Mouse (Mus musculus) midbrain, embryonic 15.5 days (tissue): ENCODE measurements around the gene Zfp777. TPM values are rescaled to one million over a fixed set of nuclear protein-coding genes. Genes with fewer than 3 reads are reported as not detected.

Experiments
- ATAC-seq: fragments of 200-750 bp; cut with Nextera tagmentation; replicated peaks from 2 replicates; pipeline ENCODE4 v1.8.0; 2017; ENCODE audit warnings: moderate TSS enrichment
- H3K27ac ChIP-seq: fragments of 300-500 bp; sonication (generic); 2 replicates; pipeline ENCODE4 v1.5.1; 2015; ENCODE audit warnings: mild to moderate bottlenecking, inconsistent platforms
- H3K27me3 ChIP-seq: fragments of 300-500 bp; sonication (generic); replicated peaks from 2 replicates; pipeline ENCODE4 v1.6.1; 2015; ENCODE audit warnings: inconsistent platforms
- H3K36me3 ChIP-seq: fragments of 300-500 bp; sonication (generic); replicated peaks from 2 replicates; pipeline ENCODE4 v1.6.1; 2015; ENCODE audit warnings: inconsistent platforms
- H3K4me1 ChIP-seq: fragments of 300-500 bp; sonication (generic); 2 replicates; pipeline ENCODE4 v1.6.1; 2015; ENCODE audit warnings: inconsistent platforms
- H3K4me2 ChIP-seq: fragments of 300-500 bp; sonication (generic); 2 replicates; pipeline ENCODE4 v1.6.1; 2015; ENCODE audit warnings: inconsistent platforms, mild to moderate bottlenecking, moderate library complexity
- H3K4me3 ChIP-seq: fragments of 300-500 bp; sonication (generic); 2 replicates; pipeline ENCODE4 v1.5.1; 2015; ENCODE audit warnings: mild to moderate bottlenecking, inconsistent platforms
- H3K9ac ChIP-seq: fragments of 300-500 bp; sonication (generic); 2 replicates; pipeline ENCODE4 v1.6.1; 2015; ENCODE audit warnings: mild to moderate bottlenecking, inconsistent platforms
- H3K9me3 ChIP-seq: fragments of 300-500 bp; sonication (generic); 2 replicates; pipeline ENCODE4 v1.6.1; 2016; ENCODE audit warnings: inconsistent platforms
- WGBS: fragments of 180-500 bp; shearing (Covaris S2); methylation state at CpG from one replicate; pipeline ENCODE4 v1.1.7; 2015; ENCODE audit warnings: mixed read lengths; 5-methylcytosine and 5-hydroxymethylcytosine counted together
- polyA plus RNA-seq: library from polyadenylated mRNA; unstranded; fragments of >200 nt; fragmentation: Nextera tagmentation; extraction: Ambion mirVana; gene quantifications from 2 replicates; pipeline ENCODE4 v1.2.1, GENCODE M21; 2015

Zfp777 gene
- polyA plus RNA-seq, 1 experiment from 2014 or later = 15.1 TPM

DNA sequence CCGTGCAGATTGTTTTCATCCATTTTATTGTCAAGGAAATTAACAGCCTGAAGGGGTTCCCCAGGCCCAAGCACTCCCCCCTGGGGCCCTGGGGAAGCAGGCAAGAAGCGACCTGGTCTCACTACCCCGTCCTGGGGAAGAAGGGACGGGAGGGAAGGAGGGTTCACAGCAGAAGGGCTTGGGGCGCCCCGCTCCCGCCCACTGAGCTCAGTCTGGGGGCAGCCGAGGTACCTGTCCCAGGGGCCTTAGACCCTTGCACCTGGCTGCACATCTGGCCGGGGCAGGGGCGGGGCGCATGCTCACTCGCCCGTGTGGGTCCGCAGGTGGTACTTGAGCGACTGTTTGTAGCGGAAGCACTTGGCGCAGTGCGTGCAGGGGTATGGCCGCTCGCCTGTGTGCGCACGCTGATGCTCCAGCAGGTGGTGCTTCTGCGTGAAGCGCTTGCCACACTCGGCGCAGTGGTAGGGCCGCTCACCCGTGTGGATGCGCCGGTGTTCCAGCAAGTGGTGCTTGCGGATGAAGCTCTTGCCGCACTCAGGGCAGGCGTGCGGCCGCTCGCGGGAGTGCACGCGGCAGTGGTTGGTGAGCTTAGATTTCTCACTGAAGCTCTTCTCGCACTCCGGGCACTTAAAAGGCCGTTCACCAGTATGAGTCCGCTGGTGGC, 24.2 kb downstream of the Zfp777 start:
- H3K9ac ChIP-seq = no peak overlapping the region
- peaks cover 7% of the 10 kb centered on the region; the same call in 1 of the 2 replicates for H3K4me1 ChIP-seq
- peak; percentile 67; the same call in 1 of the 2 replicates for ATAC-seq
- H3K9me3 ChIP-seq = peaks cover 18% of the 10 kb centered on the region; the same call in 1 of the 2 replicates
- H3K36me3 ChIP-seq = peaks cover 64% of the 10 kb centered on the region
- 76% methylated on average over 43 of the region's 43 CpGs for WGBS
- H3K27ac ChIP-seq = no peak overlapping the region
- peak overlapping the region; percentile 8; the same call in 1 of the 2 replicates for H3K4me2 ChIP-seq
- no peaks in the 10 kb centered on the region for H3K27me3 ChIP-seq
- no peak overlapping the region for H3K4me3 ChIP-seq

DNA sequence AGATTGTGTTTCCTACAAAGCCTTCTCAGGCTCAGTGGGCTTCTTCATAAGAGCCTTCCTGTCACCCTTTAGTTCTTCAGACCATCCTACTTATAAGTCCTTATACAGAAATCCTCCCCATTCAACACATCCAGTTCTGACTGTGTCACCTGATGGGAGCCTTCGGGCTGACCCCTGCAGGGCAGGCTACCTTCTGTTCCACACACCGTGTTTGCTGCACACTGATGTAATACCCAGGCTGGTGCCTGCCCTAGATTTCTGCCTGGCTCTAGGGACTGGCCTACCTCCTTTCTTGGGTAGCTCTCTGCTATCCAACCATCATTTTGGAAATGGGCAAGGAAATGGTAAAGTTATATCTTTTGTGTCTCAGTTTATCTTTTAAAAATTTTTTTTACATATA, 26.0 kb downstream of the Zfp777 start:
- Histone ChIP-seq H3K9ac (no peak overlapping the region), H3K27me3 (no peaks in the 10 kb centered on the region), H3K4me1 (peaks cover 7% of the 10 kb centered on the region; the same call in 1 of the 2 replicates), H3K36me3 (peaks cover 47% of the 10 kb centered on the region), H3K4me3 (no peak overlapping the region), H3K27ac (no peak overlapping the region), H3K9me3 (peaks cover 18% of the 10 kb centered on the region; the same call in 1 of the 2 replicates), H3K4me2 (no peak overlapping the region)
- 80% methylated on average over 2 of the region's 2 CpGs for WGBS
- no peak for ATAC-seq

DNA sequence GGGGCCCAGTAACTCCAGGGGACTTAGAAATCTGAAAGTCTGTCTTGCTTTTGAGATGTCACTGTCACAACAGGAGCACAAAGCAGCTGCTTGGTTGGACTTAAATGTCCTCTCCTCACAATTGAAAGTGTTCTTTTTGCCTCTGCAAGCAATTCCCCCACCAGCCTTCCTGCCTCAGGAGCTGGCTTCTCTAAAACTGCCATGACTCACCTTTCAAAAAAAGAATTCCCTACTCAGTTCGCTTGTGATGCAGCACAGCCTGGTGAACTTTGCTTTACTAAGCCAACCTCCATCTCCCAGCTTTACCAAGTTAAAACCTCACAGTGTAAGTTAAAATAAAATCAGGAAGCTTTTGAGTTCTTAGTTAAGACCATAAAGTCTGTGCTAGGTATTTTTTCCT, 27.0 kb downstream of the Zfp777 start:
- H3K36me3 ChIP-seq = peaks cover 39% of the 10 kb centered on the region
- no peak overlapping the region for H3K4me3 ChIP-seq
- H3K9me3 ChIP-seq = peaks cover 18% of the 10 kb centered on the region; the same call in 1 of the 2 replicates
- WGBS = 94% methylated on average over 1 of the region's 1 CpGs
- no peak overlapping the region for H3K4me2 ChIP-seq
- no peak overlapping the region for H3K27ac ChIP-seq
- H3K27me3 ChIP-seq = no peaks in the 10 kb centered on the region
- H3K4me1 ChIP-seq = peaks cover 7% of the 10 kb centered on the region; the same call in 1 of the 2 replicates
- no peak for ATAC-seq
- H3K9ac ChIP-seq = no peak overlapping the region

DNA sequence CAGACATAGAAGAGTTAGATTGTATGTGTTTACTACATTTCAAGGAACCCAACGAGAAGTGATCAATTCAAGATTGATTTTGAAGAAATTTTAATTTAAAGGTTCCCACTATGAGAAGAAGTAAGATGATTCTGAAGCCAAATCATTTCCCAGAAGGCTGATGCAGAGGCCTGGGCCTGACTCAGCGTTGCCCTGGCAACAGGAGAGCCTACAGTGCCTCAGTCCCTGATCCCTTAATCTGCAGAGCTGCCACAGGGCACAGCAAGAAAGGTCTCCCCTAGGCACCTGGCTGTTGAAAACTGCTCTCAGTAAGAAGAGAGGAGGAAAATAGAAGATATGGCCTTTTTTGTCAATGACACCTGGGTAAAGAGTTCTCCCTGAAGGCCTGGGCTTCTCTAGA, 28.7 kb downstream of the Zfp777 start:
- Histone ChIP-seq H3K4me3 (no peak overlapping the region), H3K9ac (no peak overlapping the region), H3K27me3 (no peaks in the 10 kb centered on the region), H3K36me3 (peaks cover 23% of the 10 kb centered on the region), H3K27ac (peak overlapping the region; percentile 39; the same call in 1 of the 2 replicates), H3K4me2 (no peak overlapping the region), H3K9me3 (0 out of 2 replicates have a peak, but pooled peaks cover 10% of the 10 kb centered on the region), H3K4me1 (peaks cover 7% of the 10 kb centered on the region; the same call in 1 of the 2 replicates)
- no peak for ATAC-seq
- WGBS = 55% methylated on average over 2 of the region's 2 CpGs

DNA sequence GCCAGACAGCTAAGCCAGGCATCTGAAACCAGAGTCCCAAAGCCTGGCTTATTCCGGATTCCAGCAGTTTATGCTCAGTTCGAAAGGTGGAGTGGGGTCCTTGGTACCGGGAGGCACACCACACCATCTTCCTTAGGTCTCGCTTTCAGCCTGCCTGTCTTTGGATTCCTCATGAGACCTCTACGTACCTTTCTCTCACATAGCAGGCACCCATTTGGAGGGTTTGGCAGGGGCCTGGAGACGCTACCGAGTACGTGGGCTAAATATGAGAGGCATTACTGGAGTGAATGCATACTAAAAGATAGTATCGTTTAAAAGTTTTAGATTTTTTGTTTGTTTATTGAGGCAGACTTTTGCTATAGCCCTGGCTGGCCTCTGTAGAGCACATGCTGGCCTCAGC, 31.9 kb downstream of the Zfp777 start:
- peaks cover 7% of the 10 kb centered on the region; the same call in 1 of the 2 replicates for H3K4me1 ChIP-seq
- no peak overlapping the region for H3K9ac ChIP-seq
- H3K4me2 ChIP-seq = no peak overlapping the region
- no peaks in the 10 kb centered on the region for H3K27me3 ChIP-seq
- no peak overlapping the region for H3K27ac ChIP-seq
- no peaks in the 10 kb centered on the region for H3K9me3 ChIP-seq
- H3K36me3 ChIP-seq = 0 out of 2 replicates have a peak, but pooled peaks cover 3% of the 10 kb centered on the region
- no peak overlapping the region for H3K4me3 ChIP-seq
- 93% methylated on average over 9 of the region's 9 CpGs for WGBS
- ATAC-seq = 0 out of 2 replicates have a peak, but pooled peaks have one; percentile 5

DNA sequence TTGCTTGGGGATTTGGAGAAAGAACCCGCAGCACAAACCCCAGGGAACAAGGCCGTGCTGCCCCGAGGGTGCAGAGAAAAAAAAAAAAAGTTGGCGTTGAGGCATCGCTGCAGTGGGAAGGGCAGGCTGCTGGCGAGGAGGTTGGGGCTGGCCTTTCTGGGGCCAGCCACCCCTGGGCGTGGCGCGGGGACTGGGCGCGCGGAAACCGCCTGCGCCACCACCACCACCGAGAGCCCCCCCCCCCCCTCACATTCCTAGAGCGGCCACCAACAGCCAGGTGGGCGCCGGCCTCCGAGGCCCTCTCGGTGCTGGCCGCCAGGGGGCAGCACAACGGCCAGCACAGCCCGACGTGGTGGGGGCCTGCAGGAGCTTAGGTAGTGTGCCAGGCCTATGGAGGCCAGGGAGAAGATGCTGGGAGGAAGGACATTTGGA, 32.6 kb downstream of the Zfp777 start:
- peak overlapping the region; percentile 74 for H3K4me2 ChIP-seq
- no peaks in the 10 kb centered on the region for H3K27me3 ChIP-seq
- WGBS = 0% methylated on average over 20 of the region's 24 CpGs
- peak overlapping the region; percentile 55 for H3K9ac ChIP-seq
- peak overlapping the region; percentile 47 for H3K4me3 ChIP-seq
- no peaks in the 10 kb centered on the region for H3K9me3 ChIP-seq
- peak; percentile 95 for ATAC-seq
- H3K36me3 ChIP-seq = no peaks in the 10 kb centered on the region
- peaks cover 7% of the 10 kb centered on the region; the same call in 1 of the 2 replicates for H3K4me1 ChIP-seq
- H3K27ac ChIP-seq = no peak overlapping the region

DNA sequence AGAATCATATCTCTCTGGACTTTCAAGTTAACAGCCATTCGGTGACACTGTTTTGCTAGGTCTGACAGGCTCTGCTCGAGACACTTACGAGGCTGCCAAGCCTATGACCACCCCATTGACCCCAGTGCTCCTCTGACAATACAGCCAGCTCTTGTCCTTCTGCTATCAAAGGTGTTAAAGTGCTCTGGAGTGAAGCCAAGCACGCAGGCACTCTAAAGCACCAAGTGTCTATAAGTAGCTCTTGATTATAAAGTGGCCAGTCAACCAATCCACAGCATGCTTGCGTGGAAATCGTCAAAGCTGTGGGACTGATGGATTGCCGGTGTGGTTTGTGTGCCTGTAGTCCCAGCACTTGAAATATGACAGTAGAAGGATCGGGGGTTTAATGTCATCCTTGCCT, 38.0 kb downstream of the Zfp777 start:
- no peak for ATAC-seq
- no peak overlapping the region for H3K9ac ChIP-seq

DNA sequence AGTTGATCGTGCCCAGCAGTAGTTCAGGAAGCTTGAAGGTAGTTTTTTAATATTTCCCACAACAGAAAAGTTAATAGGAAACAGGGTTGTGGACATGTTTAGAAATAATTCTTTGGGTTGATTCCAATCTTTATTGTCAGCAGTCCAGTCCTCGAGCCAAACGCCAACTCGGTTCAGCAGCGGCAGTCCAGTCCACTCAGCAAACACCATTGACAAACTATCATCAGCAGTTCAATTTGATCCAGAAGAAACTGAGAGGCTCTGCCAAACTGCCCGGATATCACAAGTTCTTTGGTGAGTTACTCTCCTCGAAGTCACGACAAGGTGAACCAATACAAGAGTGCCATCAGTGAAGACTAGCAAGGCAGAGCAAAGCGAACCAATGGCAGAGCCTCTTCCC, 53.0 kb downstream of the Zfp777 start:
- no peak overlapping the region for H3K4me2 ChIP-seq
- no peaks in the 10 kb centered on the region for H3K27me3 ChIP-seq
- no peak overlapping the region for H3K27ac ChIP-seq
- H3K4me3 ChIP-seq = no peak overlapping the region
- no peaks in the 10 kb centered on the region for H3K4me1 ChIP-seq
- no peak for ATAC-seq
- WGBS = 92% methylated on average over 9 of the region's 9 CpGs
- no peak overlapping the region for H3K9ac ChIP-seq
- no peaks in the 10 kb centered on the region for H3K36me3 ChIP-seq
- no peaks in the 10 kb centered on the region for H3K9me3 ChIP-seq

More for the DNA sequence above, 38.0 kb downstream of the Zfp777 start:
- Histone ChIP-seq H3K9me3 (no peaks in the 10 kb centered on the region), H3K27me3 (no peaks in the 10 kb centered on the region), H3K4me2 (no peak overlapping the region), H3K4me3 (no peak overlapping the region), H3K36me3 (no peaks in the 10 kb centered on the region), H3K27ac (no peak overlapping the region), H3K4me1 (no peaks in the 10 kb centered on the region)
- 39% methylated on average over 8 of the region's 8 CpGs for WGBS

DNA sequence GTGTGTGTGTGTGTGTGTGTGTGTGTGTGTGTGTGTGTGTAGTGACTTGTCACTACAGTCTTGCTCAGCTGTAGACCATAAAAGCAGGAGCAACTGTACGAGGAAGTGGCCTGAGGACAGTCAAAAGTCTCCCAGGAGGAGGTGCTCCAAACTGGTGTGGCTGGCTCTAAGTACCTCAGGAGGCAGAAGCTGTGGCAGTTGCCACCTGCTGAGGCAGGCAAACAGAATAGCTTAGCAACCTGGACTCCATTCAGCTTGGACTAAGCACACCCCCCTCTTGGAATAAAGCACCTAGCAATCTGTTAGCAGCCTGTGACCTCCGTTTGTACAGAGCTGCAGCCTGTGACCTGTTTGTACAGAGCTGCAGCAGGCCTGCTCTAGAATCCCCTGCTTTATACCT, 64.8 kb downstream of the Zfp777 start:
- H3K4me1 ChIP-seq = no peaks in the 10 kb centered on the region
- H3K9me3 ChIP-seq = no peaks in the 10 kb centered on the region
- no peak overlapping the region for H3K27ac ChIP-seq
- 8% methylated on average over 2 of the region's 2 CpGs for WGBS
- no peak overlapping the region for H3K4me3 ChIP-seq
- H3K4me2 ChIP-seq = no peak overlapping the region
- ATAC-seq = no peak
- H3K27me3 ChIP-seq = no peaks in the 10 kb centered on the region
- no peaks in the 10 kb centered on the region for H3K36me3 ChIP-seq
- no peak overlapping the region for H3K9ac ChIP-seq

DNA sequence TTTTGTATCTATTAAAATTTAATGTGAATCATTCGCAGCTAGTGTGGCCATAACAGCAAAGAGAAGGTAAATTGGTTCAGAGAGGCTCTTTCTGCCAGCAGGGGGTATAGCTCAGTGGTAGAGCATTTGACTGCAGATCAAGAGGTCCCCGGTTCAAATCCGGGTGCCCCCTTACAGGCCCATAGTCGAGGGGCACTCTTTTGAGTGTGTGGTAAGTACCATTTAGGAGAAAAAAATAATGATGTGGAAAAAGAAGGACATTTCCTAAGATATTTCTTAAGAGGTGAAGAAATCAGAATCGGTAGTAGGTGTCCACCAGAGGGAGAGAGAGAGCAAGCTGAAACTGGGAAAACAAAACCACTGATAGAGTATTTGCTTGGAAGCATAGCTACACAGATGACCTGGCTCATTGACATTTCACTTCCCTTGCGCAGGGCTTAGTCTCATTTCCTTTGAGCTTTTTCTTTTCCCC, 69.8 kb downstream of the Zfp777 start:
- no peak overlapping the region for H3K9ac ChIP-seq
- H3K27ac ChIP-seq = no peak overlapping the region
- no peak overlapping the region for H3K4me2 ChIP-seq
- H3K4me1 ChIP-seq = no peaks in the 10 kb centered on the region
- H3K9me3 ChIP-seq = no peaks in the 10 kb centered on the region
- H3K27me3 ChIP-seq = no peaks in the 10 kb centered on the region
- no peaks in the 10 kb centered on the region for H3K36me3 ChIP-seq
- 18% methylated on average over 6 of the region's 6 CpGs for WGBS
- H3K4me3 ChIP-seq = no peak overlapping the region
- ATAC-seq = peak; percentile 83

DNA sequence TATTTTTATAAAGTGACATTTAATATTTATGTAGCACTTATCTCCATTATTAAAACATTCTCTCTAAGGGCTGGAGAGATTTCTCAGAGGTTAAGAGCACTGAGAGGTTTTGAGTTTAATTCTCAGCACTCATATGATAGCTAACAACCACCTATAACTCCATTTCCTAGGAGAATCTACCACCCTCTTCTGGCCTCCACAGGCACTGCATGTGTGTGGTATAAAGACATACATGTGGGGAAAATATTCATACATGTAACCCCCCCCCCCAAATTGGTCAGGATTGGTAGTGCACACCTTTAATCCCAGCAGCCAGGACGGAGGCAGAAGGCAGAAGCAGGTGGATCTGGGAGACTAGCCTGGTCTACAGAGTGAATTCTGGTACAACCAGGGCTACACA, 74.1 kb downstream of the Zfp777 start:
- Histone ChIP-seq H3K4me3 (no peak overlapping the region), H3K27me3 (no peaks in the 10 kb centered on the region), H3K27ac (no peak overlapping the region), H3K4me1 (no peaks in the 10 kb centered on the region), H3K9ac (no peak overlapping the region), H3K4me2 (no peak overlapping the region), H3K36me3 (no peaks in the 10 kb centered on the region), H3K9me3 (no peaks in the 10 kb centered on the region)
- WGBS = 82% methylated on average over 1 of the region's 1 CpGs
- no peak for ATAC-seq
